Mouse (Mus musculus): ENCODE results near the gene Znrf4.
"Not testable (repeated sequence)": the region's sequence is repeated elsewhere in the genome, so short reads cannot be mapped to it uniquely, and the experiment has no call there.

The Znrf4 gene

GRCm38 (mm10) chr17:56524943-56525342 lies 12.7 kb upstream of the Znrf4 start:
- DNase-seq, result no peak

DNA sequence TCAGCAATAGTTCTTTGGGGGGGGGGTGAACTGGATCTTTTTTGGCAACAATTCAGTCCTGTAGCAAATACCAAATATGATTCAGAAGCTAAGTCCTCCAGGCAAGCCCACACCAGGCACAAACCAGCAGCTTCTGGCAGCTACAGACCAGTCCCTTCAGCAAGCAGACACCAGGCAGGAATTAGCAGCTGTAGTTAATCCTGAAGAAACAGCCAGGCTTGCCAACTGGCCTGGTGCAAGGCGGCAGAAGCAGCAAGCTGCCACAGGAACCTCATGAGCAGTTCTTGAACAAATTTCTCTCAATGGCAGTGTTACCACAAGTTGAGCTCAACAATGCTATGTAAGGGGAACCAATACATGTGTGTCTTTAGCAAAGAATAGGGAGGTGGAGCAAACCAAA lies 10.5 kb upstream of the Znrf4 start:
- no peak for DNase-seq

- no peak for DNase-seq
Measured at GRCm38 (mm10) chr17:56515690-56516410, 3.6 kb upstream of the Znrf4 start.

- no peak for DNase-seq
Measured at GRCm38 (mm10) chr17:56514916-56515315, 2.7 kb upstream of the Znrf4 start.

GRCm38 (mm10) chr17:56514330-56514729 lies 2.1 kb upstream of the Znrf4 start:
- no peak for DNase-seq

GRCm38 (mm10) chr17:56511707-56512090 lies 532 bp downstream of the Znrf4 start:
- no peak for DNase-seq

DNA sequence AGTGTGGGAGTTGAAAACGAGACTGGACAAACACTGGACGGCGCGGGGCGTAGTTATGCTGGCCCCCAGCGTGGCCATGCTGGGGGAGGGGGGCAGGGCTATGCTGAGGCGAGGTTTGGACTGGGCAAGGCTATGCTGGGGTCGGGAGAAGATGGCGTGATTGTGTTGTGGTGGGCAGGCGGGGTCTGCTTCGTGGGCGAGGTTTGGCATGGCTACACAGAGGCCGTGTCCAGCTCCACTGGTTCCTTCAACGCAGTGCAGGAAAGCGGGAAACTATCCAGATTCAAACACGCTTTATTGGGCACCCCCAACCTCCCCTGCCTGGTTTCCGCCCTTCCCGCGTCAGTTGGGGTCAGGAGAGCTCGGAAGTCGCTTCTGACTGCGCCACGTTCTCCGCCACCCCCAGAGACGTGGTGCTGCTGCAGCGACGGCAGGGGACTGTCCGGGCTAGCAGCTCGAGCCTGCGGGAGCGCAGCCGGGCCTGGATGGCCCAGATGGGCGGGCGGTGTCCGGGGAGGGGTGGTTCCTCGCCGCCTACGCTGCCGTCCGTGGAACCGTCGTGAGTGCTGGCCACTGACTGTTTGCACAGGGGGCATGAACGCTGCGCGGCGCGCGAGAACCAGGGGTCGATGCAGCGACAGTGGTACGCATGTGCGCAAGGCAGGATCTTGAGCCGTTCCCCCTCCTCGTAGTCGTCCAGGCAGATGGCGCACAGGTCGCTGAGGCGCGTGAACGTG lies 1.1 kb downstream of the Znrf4 start:
- DNase-seq, result peak; percentile 47 to 48

- DNase-seq, result peak; percentile 77 to 82
Measured at GRCm38 (mm10) chr17:56510473-56510969, 1.7 kb downstream of the Znrf4 start.

DNA sequence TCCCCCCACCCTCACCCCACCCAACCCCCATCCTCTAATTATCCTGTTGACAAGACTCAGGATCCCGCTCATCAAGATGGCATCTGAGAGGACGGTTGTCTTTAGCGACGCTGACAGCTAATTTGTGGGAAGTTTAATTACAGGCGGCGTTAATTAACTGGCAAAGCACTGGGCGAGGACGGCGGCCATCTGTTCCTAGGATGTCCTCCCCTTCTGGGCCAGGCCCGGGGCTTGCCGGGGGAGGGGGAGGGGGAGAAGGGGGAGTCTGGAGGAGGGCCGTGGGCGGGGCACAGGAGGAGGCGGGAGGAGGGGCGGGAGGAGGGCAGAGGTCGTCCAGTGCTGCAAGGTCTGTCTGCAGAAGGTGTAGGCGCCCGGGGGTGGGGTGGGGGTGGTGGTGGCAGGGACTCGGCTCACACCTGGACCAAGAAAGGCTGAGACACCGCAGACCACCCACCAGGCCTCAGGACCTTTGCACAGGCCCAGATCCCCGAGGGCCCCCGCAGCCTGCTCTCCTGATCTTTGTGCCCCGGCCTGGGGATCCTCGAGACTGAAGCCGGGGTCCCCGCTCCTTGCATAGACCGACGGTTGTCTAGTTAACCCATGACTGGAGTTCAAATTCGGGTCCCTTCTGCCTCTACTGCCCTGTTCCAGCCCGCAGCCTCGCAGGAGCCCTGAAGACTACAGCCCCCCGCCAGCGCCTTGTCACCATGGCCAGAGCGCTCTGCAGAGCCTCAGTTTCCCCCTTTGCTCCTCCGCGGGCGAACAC lies 2.3 kb downstream of the Znrf4 start:
- DNase-seq, result peak; percentile 76 to 86

DNA sequence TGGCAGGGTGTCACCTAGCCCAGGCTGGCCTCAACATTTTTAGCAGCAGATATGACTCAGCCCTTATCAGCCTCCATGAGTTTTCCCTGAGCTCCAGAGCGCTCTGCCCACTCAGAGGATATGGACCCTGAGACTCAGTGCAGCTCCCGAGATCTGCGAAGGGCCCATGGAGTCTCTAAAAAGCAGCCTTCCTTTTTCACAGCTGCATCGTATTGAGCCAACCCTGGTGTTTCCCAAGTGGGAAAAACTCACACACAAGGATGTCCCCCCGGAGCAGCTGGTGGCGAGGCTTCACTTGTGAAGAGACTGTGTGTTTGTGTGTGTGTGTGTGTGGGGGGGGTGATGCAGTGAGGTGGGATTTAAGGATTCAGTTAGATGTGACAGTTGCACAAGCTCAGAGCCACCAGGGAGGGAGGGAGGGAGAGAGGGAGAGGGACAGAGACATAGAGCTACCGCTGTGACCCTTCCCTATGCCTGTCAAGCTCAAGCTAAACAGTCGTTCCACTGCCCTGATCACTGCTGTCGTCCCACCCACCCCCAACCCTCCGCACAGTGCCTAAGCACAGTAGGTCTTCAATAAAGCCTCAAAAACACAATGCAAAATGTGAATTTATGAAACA lies 3.1 kb downstream of the Znrf4 start:
- peak in 1 of 2 experiments; percentile 20 for DNase-seq

DNA sequence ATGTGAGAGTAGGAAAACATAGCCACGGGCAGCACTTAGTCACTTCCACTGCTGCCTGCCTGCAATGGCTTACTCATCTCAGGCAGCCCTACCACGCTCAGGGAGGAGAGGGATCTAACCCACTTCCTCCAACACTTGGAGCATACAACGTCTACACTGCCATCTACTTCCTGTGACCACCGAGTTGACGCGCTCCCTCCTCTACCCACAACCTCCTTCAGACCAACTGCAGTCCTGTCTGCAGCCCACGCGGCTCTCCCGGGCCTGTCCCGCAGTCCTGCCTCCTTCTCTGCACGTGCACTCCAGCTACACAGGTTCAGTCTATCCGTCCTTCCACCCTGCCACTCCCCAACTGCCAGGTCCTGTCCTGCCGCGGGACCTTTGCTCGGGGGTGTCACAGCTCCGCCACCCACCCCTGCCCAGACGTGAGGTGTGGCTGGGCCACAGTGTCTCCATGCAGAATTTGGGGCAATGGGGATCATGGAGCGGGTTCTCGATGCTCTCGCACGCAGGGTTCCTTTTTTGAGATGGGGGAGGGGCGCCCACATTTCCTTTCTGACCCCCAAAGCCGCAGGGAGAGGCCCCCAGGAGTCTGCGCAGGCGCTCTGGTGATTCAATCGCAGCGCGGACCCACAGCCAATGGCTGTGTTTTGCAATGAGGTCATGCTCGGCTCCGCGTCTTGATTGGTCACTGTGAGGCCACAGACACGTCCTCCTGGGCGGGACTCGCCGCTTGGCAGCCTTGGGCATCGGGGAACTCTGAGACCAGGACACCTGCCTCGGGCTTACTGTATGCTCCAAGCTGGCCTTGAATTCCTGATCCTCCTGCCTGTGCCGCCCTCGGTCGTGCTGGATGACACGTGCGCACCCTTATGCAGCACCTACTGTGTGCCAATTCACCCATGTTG lies 4.8 kb downstream of the Znrf4 start:
- DNase-seq, result peak; percentile 95 to 97

- DNase-seq, result peak in 1 of 2 experiments; percentile 11
Measured at GRCm38 (mm10) chr17:56506417-56507065, 5.7 kb downstream of the Znrf4 start.

DNA sequence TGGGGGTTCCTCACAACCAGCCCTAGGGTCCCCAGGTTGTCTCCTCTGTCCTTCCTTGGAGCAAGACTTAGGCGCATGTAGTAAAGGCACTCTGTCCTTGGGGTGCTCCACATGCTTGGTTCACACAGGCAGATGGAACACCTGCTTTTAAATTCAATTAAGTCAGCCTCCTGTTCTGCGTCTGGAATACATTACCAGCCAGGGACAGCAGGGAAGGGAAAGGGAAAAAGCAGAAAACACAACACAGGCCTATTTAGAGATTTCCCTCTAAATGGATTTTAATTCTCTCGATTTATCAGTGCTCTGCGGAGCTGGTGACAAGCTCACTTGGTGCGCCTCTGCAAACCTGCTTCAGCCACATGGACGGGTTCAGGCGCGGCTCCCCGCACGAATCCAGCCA lies 6.8 kb downstream of the Znrf4 start:
- DNase-seq, result no peak

DNA sequence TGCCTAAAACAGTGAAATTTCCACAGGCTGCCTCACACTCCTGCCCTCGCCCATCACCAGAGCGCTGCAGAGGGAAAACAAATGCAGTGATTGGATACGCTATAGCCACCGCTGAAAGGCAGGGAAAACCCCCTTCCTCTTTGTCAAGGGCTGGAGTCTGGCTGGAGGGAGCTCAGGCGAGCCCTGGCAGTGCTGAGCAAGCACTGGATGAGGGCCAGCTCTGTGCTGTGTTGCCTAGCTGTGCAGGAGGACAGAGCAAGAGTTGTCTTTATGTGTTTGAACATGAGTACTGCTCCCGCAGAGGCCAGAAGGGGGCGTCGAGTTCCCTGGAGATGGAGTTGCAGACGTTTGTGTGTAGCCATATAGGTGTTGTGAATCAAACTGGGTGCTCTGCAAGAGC lies 9.7 kb downstream of the Znrf4 start:
- DNase-seq, result peak; percentile 83 to 90

DNA sequence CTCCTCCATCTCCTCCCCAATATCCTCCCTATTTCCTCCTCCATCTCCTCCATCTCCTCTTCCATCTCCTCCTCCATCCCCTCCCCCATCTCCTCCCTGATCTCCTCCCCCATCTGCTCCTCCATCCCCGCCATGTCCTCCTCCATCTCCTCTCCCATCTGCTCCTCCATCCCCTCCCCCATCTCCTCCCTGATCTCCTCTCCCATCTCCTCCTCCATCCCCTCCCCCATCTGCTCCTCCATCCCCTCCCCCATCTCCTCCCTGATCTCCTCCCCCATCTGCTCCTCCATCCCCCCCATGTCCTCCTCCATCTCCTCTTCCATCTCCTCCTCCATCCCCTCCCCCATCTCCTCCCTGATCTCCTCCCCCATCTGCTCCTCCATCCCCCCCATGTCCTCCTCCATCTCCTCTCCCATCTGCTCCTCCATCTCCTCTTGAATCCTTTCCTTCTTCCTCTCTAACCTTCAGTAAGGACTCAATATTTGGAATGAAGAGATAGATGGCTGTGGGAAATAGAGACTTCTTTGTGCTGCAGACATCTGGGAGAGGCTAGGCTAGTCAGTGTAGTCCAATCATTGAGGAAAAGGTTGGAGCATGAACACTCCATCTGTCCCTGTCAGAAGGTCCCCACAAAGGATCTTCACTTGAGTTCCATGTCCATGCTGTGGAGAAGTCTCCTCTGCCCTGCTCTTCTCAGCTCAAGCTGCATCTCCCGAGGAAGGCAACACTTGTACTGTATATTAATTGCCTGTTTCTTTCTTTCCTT lies 10.4 kb downstream of the Znrf4 start:
- not testable (repeated sequence) for DNase-seq

GRCm38 (mm10) chr17:56499229-56499628 lies 13.0 kb downstream of the Znrf4 start:
- no peak for DNase-seq

GRCm38 (mm10) chr17:56494480-56494879 lies 17.8 kb downstream of the Znrf4 start:
- no peak for DNase-seq

DNA sequence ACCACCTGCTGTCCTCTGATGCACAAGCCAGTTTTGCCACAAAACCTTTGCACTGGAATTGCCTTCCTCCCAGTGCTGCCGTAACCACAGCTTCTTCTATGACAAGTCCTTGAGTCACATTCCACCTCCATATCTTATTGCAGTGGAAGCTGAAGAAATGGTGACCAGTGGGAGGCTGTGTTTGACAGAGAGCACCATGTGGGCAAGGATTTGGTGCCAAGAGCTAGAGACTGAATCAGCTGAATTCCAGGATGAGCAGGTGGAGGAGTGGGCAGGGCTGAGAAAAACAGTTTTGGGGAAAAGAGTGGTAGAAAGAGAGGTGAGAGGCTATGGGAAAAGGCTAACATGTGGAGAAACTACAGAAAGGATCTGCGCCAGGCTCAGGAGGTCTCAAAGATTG lies 18.4 kb downstream of the Znrf4 start:
- DNase-seq, result no peak

DNA sequence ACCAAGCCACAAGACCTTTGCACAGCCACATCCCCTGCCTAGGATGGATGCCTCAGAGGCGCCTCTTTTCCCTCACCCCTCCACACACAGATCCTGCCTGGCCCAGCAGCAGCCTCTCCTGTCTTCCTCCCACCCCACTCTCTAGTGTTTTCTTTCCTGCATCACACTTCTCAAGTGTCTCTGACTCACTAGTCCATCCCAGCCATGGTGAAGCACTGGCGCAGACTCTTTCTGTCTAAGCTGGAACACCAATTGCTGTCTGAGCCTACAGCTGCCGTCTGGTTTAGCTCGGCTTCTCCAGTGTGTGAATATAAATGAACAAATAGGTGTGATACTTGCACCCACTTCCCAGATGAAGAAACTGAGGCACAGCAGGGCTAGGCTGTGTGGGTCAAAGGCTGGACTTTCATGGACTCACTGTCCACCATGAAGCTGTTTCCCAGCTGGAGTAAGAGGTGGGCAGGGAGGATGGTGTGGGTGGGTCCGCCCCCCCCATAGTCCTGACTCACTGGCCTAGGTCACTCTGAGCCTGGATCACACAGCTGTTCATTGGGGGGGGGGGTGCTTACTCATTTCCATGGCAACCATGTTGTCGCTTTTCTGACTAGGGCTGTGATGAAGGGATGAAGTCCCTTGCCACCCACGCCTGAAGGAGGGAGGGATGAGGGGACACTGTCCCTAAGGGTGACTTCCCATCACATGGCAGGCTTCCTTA lies 21.6 kb downstream of the Znrf4 start:
- no peak for DNase-seq

- DNase-seq, result no peak
Measured at GRCm38 (mm10) chr17:56488028-56488427, 24.2 kb downstream of the Znrf4 start.

All from cerebellum, postnatal 25 days (tissue).